Mouse (Mus musculus): ENCODE results near the gene Map10. TPM values are rescaled to one million over a fixed set of nuclear protein-coding genes. Genes with fewer than 3 reads are reported as not detected.

The Map10 gene
- polyA plus RNA-seq, 1 experiment = 0.48 TPM

GRCm38 (mm10) chr8:125686221-125686865, 16.7 kb downstream of the Map10 start:
- H3K4me3 ChIP-seq (ENCODE audit: insufficient read depth, low read depth, low read length) = no peak overlapping the region
- H3K4me1 ChIP-seq (ENCODE audit: control insufficient read depth, insufficient read depth, insufficient read length, low read length) = no peaks in the 10 kb centered on the region
- H3K27ac ChIP-seq (replicated peaks; ENCODE audit: low read depth, low read length) = no peak overlapping the region

GRCm38 (mm10) chr8:125690166-125690915, 20.7 kb downstream of the Map10 start:
- Histone ChIP-seq H3K4me3 (ENCODE audit: insufficient read depth, low read depth, low read length) (no peak overlapping the region), H3K4me1 (ENCODE audit: control insufficient read depth, insufficient read depth, insufficient read length, low read length) (no peaks in the 10 kb centered on the region), H3K27ac (replicated peaks; ENCODE audit: low read depth, low read length) (no peak overlapping the region)

DNA sequence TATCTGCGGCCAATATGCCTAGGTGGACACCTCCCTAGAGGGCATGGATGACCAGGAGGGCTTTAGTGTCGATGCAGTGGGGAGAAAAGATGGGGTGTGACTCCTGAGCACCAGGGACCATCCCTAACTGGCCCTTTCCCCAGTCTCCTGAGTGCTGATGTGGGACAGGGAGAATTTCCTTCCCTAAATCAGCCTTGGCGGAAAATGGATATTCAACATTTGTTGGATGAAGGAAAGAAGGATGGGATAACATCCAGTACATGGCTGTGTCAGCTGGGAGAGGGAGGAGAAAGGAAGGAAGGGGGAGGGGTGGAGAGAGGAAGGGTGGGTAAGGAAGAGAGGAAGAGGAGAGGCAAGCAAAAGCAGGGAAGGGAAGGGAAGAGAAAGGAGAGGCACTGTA, 21.3 kb downstream of the Map10 start:
- Histone ChIP-seq H3K27ac (replicated peaks; ENCODE audit: low read depth, low read length) (no peak overlapping the region), H3K4me3 (ENCODE audit: insufficient read depth, low read depth, low read length) (no peak overlapping the region), H3K4me1 (ENCODE audit: control insufficient read depth, insufficient read depth, insufficient read length, low read length) (no peaks in the 10 kb centered on the region)

DNA sequence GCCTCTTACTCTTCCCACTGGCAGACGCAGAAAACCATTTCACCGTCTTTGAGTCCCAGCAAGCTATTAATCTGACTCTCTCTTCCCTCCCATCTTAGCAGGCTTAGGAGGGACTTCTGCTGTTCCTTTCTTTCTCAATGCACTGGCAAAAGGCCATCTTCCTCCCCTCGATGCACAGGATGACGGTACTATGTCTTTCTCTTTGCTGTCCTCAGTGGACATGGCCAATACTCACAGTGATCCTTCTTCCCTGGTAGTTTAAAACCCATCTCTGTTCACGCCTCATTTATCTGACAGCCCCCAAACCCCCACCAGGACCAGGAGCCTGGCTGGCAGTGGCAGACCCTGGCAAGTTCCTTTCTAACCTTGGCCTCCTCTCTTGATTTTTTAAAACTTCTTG, 22.8 kb downstream of the Map10 start:
- no peaks in the 10 kb centered on the region for H3K4me1 ChIP-seq (ENCODE audit: control insufficient read depth, insufficient read depth, insufficient read length, low read length)
- H3K27ac ChIP-seq (replicated peaks; ENCODE audit: low read depth, low read length) = no peak overlapping the region
- no peak overlapping the region for H3K4me3 ChIP-seq (ENCODE audit: insufficient read depth, low read depth, low read length)

GRCm38 (mm10) chr8:125693197-125693596, 23.6 kb downstream of the Map10 start:
- Histone ChIP-seq H3K4me3 (ENCODE audit: insufficient read depth, low read depth, low read length) (no peak overlapping the region), H3K4me1 (ENCODE audit: control insufficient read depth, insufficient read depth, insufficient read length, low read length) (no peaks in the 10 kb centered on the region), H3K27ac (replicated peaks; ENCODE audit: low read depth, low read length) (no peak overlapping the region)

DNA sequence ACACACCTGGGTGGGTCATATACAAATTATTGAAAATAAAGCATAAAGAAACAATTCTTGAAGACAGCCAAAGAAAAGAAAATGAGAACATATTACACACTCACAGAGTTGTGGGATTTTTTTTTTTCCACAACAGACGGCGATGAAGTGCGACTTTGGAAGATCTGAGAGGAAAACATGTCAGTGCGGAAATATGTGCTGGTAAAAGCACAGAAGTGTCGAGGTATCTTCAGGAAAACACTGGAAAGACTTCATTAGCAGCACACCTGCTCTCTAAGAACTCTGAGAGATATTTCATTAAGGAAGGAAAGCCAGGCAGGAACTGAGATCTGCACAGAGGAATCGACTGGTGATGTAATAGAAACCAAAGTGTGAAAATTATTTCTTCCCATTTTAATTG, 26.3 kb downstream of the Map10 start:
- Histone ChIP-seq H3K4me1 (ENCODE audit: control insufficient read depth, insufficient read depth, insufficient read length, low read length) (peaks cover 3% of the 10 kb centered on the region; the same call in 1 of the 2 replicates), H3K4me3 (ENCODE audit: insufficient read depth, low read depth, low read length) (no peak overlapping the region), H3K27ac (replicated peaks; ENCODE audit: low read depth, low read length) (no peak overlapping the region)

- H3K4me1 ChIP-seq (ENCODE audit: control insufficient read depth, insufficient read depth, insufficient read length, low read length) = peaks cover 3% of the 10 kb centered on the region; the same call in 1 of the 2 replicates
- H3K27ac ChIP-seq (replicated peaks; ENCODE audit: low read depth, low read length) = no peak overlapping the region
- no peak overlapping the region for H3K4me3 ChIP-seq (ENCODE audit: insufficient read depth, low read depth, low read length)
Observed at GRCm38 (mm10) chr8:125699391-125700025, 29.9 kb downstream of the Map10 start.

DNA sequence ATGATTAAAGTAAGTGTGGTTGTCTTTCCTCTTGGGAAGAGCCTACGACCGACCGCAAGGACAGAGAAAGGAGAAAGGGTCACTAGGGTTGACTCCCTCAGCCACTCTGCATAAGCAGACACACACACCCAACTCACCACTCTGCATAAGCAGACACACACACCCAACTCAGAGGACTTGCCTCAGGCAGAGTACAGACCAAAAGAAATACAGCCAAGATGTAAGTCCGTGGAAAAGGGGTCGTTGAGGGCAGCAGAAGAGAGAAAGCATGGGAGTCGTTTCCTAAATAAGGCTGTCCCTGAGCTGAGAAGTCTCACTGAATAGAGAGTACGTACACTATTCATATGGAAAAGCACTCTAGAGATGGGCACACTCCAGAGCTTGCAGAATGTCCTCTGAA, 30.8 kb downstream of the Map10 start:
- Histone ChIP-seq H3K27ac (replicated peaks; ENCODE audit: low read depth, low read length) (no peak overlapping the region), H3K4me3 (ENCODE audit: insufficient read depth, low read depth, low read length) (no peak overlapping the region), H3K4me1 (ENCODE audit: control insufficient read depth, insufficient read depth, insufficient read length, low read length) (peaks cover 3% of the 10 kb centered on the region; the same call in 1 of the 2 replicates)

- H3K4me3 ChIP-seq (ENCODE audit: insufficient read depth, low read depth, low read length) = no peak overlapping the region
- H3K4me1 ChIP-seq (ENCODE audit: control insufficient read depth, insufficient read depth, insufficient read length, low read length) = peaks cover 3% of the 10 kb centered on the region; the same call in 1 of the 2 replicates
- H3K27ac ChIP-seq (replicated peaks; ENCODE audit: low read depth, low read length) = no peak overlapping the region
Observed at GRCm38 (mm10) chr8:125702868-125703473, 33.4 kb downstream of the Map10 start.

GRCm38 (mm10) chr8:125704434-125704833, 34.8 kb downstream of the Map10 start:
- no peak overlapping the region for H3K4me3 ChIP-seq (ENCODE audit: insufficient read depth, low read depth, low read length)
- H3K4me1 ChIP-seq (ENCODE audit: control insufficient read depth, insufficient read depth, insufficient read length, low read length) = peaks cover 3% of the 10 kb centered on the region; the same call in 1 of the 2 replicates
- H3K27ac ChIP-seq (replicated peaks; ENCODE audit: low read depth, low read length) = no peak overlapping the region

DNA sequence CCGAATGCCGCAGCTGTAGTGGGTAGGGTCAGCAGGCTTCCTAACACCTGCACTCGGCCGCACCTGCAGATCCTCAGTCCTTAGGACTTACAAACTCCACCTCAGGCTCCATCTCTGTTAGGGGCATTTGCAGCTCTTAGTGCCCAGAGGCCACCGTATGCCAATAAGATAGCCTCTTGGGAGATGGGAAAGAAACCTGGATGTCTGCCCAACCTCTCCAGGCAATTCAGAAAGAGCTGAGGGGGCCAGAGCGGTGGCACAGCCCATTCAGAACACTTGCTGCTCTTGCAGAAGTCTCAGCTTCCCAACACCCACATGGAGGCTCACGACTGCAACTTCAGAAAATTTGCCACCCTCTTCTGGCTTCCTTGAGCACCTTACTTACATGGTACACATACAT, 36.2 kb downstream of the Map10 start:
- H3K4me3 ChIP-seq (ENCODE audit: insufficient read depth, low read depth, low read length) = no peak overlapping the region
- H3K4me1 ChIP-seq (ENCODE audit: control insufficient read depth, insufficient read depth, insufficient read length, low read length) = no peaks in the 10 kb centered on the region
- H3K27ac ChIP-seq (replicated peaks; ENCODE audit: low read depth, low read length) = no peak overlapping the region

GRCm38 (mm10) chr8:125709171-125709570, 39.6 kb downstream of the Map10 start:
- no peak overlapping the region for H3K27ac ChIP-seq (replicated peaks; ENCODE audit: low read depth, low read length)

GRCm38 (mm10) chr8:125711514-125711913, 41.9 kb downstream of the Map10 start:
- Histone ChIP-seq H3K27ac (replicated peaks; ENCODE audit: low read depth, low read length) (no peak overlapping the region), H3K4me3 (ENCODE audit: insufficient read depth, low read depth, low read length) (no peak overlapping the region), H3K4me1 (ENCODE audit: control insufficient read depth, insufficient read depth, insufficient read length, low read length) (no peaks in the 10 kb centered on the region)

More at GRCm38 (mm10) chr8:125709171-125709570, 39.6 kb downstream of the Map10 start:
- Histone ChIP-seq H3K4me3 (ENCODE audit: insufficient read depth, low read depth, low read length) (no peak overlapping the region), H3K4me1 (ENCODE audit: control insufficient read depth, insufficient read depth, insufficient read length, low read length) (no peaks in the 10 kb centered on the region)

GRCm38 (mm10) chr8:125716211-125716610, 46.6 kb downstream of the Map10 start:
- no peaks in the 10 kb centered on the region for H3K4me1 ChIP-seq (ENCODE audit: control insufficient read depth, insufficient read depth, insufficient read length, low read length)
- no peak overlapping the region for H3K27ac ChIP-seq (replicated peaks; ENCODE audit: low read depth, low read length)
- H3K4me3 ChIP-seq (ENCODE audit: insufficient read depth, low read depth, low read length) = no peak overlapping the region

- Histone ChIP-seq H3K4me1 (ENCODE audit: control insufficient read depth, insufficient read depth, insufficient read length, low read length) (no peaks in the 10 kb centered on the region), H3K4me3 (ENCODE audit: insufficient read depth, low read depth, low read length) (no peak overlapping the region), H3K27ac (replicated peaks; ENCODE audit: low read depth, low read length) (no peak overlapping the region)
Observed at GRCm38 (mm10) chr8:125716613-125717012, 47.0 kb downstream of the Map10 start.

Measured in brown adipose tissue, adult 24 weeks (tissue).